Mouse (Mus musculus): ENCODE measurements around the gene Calcrl.

Gene Calcrl

GRCm38 (mm10) chr2:84425138-84425537 is at the start of gene Calcrl:
TSS of gene Calcrl (minus strand) at chr2:84425411.
- peak; percentile 56 to 59 for DNase-seq (ENCODE audit: low spot score in 2 of 2)

DNA sequence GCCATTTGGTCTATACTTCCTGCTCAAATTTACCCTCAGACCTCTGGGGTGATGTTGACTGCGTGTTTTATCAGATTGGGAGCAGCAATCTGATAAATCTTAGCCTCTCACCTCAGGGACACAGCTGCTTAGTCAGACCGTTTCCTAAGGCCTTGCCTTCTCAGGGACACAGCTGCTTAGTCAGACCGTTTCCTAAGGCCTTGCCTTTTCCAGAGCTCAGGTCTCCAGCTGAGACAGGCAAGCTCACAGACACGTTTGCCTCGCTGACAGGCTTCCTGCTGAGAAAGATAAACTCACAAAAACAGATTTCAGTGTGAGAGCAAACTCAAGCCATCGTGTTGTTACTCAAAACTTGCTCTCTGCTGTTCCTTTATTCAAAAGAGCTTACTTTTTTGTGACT is 49.4 kb upstream of the Calcrl start:
- no peak for DNase-seq (ENCODE audit: low spot score in 2 of 2)

- DNase-seq (ENCODE audit: low spot score in 2 of 2) = no peak
Measured at GRCm38 (mm10) chr2:84473941-84474530, 48.8 kb upstream of the Calcrl start.

DNA sequence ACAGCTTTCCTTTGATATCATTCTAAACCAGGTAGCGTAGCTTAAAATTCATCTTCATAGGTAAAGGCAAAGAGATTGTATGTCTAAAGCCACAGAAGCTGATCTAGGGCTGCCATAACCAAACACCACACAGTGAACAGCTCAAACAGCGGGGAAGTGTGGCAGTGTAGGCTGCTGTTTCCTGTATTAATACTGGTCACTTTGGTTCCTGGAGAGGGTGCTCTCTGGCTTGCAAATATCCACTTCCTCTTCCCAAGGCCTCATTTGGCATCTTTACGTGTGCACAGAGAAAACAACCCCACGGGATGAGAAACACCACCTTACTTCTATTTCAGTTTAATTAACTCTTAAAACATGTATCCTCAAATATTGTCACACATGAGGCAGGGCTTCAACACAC is 42.2 kb upstream of the Calcrl start:
- DNase-seq (ENCODE audit: low spot score in 2 of 2) = no peak

DNA sequence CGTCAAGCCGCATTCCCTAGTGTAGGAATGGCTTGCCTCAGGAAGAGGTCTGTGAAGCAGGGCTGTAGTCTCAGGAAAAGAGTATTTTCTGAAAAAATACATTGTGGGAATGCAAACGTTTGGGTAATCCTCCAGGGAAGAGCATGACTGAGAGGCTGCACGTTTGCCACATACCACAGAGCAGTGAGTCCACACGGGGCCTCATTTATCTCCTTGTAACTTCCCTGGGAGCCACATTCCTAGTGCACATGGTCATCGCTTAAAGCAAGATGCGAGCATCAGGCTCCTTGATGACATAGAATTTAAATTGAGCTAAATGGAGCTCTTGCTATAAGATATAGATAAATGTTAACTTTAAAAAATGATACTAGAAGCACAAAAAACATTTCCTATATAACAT is 39.7 kb upstream of the Calcrl start:
- no peak for DNase-seq (ENCODE audit: low spot score in 2 of 2)

DNA sequence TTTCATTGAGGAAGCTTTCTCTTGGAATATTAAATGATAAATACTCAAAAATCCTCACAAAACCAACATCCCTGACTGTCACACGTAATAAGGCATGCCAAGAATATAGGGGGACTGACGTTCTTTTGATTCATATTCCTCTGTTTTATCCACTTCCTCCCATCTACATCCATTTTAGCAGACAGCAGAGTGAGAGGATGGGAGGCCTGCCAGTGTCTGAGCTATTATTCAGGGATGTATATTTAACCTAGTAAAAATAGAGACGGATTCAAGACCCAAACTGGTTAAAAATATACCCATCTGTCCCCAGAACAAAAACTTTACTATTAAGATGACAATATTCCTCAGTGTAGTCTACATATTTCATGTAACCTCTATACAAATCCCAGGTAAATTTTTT is 37.2 kb upstream of the Calcrl start:
- peak; percentile 55 to 61 for DNase-seq (ENCODE audit: low spot score in 2 of 2)

DNA sequence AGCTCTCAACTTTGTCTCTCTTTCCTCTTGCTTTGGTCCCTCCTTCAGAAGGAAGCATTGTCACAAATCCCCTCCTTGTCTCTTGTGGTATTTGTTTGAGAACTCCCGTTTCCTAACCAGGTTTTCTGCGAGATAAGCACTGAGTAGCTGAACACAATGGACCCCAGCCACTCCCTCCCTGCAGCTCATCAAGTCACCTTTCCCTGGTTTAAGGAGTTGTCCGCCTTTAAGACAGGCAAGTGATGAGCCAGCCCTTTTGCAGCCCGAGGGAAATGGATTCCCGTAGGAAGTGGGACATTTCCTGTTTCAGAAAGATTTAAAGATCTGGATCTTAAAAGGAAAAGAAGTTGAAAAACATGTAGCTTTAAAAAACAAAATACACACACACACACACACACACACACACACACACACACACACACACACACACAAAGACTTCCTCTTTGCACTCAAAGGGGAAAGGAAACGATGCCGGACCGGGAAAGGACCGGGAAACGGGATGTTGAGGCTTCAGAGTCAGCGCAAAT is 34.5 kb upstream of the Calcrl start:
- DNase-seq (ENCODE audit: low spot score in 2 of 2) = no peak

GRCm38 (mm10) chr2:84457221-84457620 is 32.0 kb upstream of the Calcrl start:
- DNase-seq (ENCODE audit: low spot score in 2 of 2) = no peak

GRCm38 (mm10) chr2:84455236-84455799 is 30.1 kb upstream of the Calcrl start:
- peak; percentile 78 to 85 for DNase-seq (ENCODE audit: low spot score in 2 of 2)

DNA sequence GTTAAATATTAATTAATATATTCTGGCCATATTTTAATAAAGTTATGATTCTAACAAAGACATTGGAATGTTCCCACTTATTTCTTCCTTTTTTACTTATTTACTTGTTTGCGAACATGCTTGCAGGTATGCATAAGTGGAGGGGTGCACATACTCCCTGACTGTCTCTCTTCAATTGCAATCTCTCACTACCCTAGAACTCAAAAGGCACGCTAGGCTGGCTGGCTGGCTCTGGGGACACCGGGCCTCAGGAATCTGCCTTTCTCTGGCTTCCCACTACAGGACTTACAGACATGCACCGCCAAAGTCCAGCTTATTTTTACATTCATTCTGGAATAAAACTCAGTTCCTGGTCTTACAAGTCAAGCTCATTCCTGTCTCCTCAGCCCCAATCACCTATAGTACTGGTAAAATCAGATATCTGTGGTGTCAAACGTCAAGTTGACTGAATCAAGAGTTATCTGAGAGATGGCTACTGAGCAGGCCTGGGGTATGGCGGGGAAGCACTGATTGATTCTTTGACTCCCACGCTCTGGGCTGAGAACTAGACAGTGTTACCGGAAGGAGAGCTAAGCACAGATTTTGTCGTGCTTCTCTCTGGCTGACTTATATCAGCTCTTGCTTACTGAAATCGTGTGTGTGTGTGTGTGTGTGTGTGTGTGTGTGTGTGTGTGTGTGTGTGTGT is 29.5 kb upstream of the Calcrl start:
- DNase-seq (ENCODE audit: low spot score in 2 of 2) = no peak

DNA sequence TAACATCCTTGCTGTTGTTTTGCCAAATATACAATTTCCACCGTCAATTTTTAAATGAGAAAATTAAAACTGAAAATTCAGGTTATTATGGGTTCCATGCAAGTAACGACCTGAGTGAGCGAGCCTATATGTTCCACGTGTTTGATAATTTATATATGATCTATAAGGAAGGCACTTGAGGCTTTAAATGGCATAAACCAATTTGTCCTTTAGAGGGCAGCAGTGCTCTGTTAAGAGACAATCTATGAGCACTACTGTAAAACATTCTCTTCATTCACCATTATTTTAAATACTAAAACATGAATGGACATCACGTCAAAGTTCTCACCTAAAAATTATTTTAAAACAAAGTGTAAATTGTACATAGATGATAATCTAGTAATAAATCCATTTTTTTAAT is 28.8 kb upstream of the Calcrl start:
- no peak for DNase-seq (ENCODE audit: low spot score in 2 of 2)

DNA sequence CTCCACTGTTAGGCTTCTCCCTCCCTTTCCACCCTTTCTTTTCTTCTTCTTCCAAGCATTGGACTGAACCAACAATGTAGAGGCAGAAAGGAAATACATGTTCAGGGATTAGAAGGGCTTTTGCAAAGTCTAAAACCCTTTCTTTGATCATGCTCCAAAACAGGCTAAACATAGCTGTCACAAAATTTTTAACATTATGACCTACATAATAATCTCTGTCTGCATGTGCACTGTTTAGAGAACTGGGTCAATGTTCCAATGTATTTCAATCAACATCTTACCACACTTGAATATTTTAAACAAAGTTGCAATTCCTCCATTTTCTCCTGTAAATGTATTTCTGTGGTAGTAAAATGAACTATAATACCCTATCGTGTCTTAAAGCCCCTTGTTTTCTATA is 20.3 kb upstream of the Calcrl start:
- DNase-seq (ENCODE audit: low spot score in 2 of 2) = no peak

- no peak for DNase-seq (ENCODE audit: low spot score in 2 of 2)
Measured at GRCm38 (mm10) chr2:84441940-84442339, 16.7 kb upstream of the Calcrl start.

GRCm38 (mm10) chr2:84429724-84430123 is 4.5 kb upstream of the Calcrl start:
- peak; percentile 39 to 49 for DNase-seq (ENCODE audit: low spot score in 2 of 2)

GRCm38 (mm10) chr2:84428836-84429235 is 3.6 kb upstream of the Calcrl start:
- no peak for DNase-seq (ENCODE audit: low spot score in 2 of 2)

- no peak for DNase-seq (ENCODE audit: low spot score in 2 of 2)
Measured at GRCm38 (mm10) chr2:84426531-84426930, 1.3 kb upstream of the Calcrl start.

GRCm38 (mm10) chr2:84416501-84416900 is 8.7 kb downstream of the Calcrl start:
- no peak for DNase-seq (ENCODE audit: low spot score in 2 of 2)

GRCm38 (mm10) chr2:84409796-84410592 is 15.2 kb downstream of the Calcrl start:
- no peak for DNase-seq (ENCODE audit: low spot score in 2 of 2)

DNA sequence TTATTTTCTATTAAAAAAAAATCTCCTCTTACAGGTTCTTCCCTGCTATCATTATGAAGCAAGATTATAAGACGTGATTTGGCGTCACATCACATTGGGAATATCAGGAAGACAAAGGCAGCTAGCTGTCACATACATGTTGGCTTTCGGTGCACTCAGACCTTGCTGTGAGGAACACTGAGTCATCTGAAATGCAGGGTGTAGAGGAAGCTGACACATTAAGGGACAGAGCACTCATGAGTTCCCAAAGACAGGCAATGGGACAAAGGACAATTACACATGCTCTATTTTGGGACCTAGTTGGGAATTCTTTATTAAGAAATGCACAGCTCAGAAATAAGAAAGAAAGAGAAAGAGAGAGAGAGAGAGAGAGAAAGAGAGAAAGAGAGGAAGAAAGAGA is 20.4 kb downstream of the Calcrl start:
- DNase-seq (ENCODE audit: low spot score in 2 of 2) = no peak

DNA sequence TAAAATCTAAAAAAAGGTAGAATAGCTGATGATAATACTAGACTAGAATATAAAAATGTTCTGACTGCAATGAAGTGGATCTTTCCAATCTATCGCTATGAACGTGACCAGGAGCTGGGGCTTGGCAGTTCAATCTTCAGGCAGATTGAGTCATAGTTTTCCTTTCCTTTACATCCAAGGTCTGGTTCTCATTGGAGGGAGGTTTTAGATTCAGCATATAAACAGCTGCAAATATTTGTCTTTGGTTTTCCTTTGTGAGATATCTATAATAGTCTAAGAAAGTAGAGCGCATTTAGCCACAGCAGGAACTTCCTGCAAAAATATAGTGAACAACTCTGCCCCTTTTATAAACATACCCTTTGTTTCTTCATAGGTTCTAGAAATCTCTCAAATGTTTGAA is 22.5 kb downstream of the Calcrl start:
- DNase-seq (ENCODE audit: low spot score in 2 of 2) = no peak

- DNase-seq (ENCODE audit: low spot score in 2 of 2) = peak in 1 of 2 experiments; percentile 24
Measured at GRCm38 (mm10) chr2:84396557-84396956, 28.7 kb downstream of the Calcrl start.

- DNase-seq (ENCODE audit: low spot score in 2 of 2) = no peak
Measured at GRCm38 (mm10) chr2:84393236-84393635, 32.0 kb downstream of the Calcrl start.

Data from right cerebral cortex, postnatal 10 days (tissue).